Mouse (Mus musculus) mesoderm, embryonic 11.5 days (tissue): ENCODE measurements at regions not wholly inside any gene's neighbourhood (a gene's known extent, or its start where the extent isn't known, plus 50 kb on each side); places are given as distances from the start of the nearest gene placed in this dataset.

Experiments used
- DNase-seq: peaks from one replicate; pipeline ENCODE4 v3.0.0-alpha.2; 2012; ENCODE audit warnings: low read depth, low spot score

DNA sequence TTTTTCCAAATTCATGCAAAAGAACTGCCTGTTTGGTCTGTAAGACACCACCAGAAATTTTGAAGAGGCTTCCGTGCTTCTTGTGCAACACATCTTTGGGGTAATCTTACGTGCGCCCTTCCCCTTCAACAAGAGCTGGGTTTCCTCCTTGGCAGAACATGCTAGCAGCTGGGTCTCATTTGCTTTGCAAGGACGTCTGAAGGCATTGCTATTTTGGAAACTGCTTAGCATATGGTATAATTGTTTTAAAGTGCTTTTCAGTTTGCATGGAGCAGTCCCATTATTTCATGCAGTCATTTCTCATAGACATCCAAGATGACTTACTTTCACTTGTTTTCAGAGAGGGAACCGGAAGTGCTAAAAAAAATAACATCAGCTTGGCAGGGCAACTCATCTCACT lies 336.8 kb upstream of the Ubash3b start:
- no peak for DNase-seq

DNA sequence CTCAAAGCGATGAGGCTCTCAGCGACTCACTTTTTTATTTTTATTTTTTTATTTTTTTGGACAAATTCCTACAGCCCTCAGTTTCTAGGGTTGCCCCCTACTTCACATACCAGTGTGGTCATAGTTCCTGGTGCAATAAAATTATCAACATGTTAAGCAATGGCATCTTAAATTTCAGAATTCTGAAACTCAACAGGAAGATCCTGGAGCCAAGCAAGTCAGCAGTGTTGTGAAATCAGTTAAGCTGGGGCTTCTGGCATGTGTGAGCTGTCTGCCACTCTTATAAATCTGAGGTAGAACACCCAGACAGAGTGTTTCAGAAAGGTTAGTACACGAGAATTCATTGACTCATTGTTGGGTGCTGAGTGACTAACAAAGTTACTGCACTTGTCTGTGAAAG lies 328.6 kb upstream of the Ubash3b start:
- no peak for DNase-seq

DNA sequence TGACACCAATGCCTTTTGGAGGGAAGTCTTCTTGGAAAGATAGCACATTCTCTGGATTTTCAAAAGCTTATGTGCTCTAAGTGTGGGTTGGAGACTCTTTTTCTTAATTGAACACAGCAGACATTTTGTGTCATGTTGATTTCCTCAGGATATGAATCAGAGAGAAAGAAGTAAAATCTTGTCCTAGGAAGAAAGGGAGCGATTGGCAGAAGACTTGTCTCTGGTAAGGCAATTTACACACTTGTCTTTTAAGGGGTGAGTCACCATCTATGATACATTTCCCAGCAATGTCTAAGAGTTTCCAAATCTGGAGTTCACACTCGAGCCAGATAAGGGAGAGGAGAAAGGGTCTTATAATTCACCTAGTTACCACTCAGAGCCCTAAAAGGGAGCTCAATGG lies 326.5 kb upstream of the Ubash3b start:
- no peak for DNase-seq

DNA sequence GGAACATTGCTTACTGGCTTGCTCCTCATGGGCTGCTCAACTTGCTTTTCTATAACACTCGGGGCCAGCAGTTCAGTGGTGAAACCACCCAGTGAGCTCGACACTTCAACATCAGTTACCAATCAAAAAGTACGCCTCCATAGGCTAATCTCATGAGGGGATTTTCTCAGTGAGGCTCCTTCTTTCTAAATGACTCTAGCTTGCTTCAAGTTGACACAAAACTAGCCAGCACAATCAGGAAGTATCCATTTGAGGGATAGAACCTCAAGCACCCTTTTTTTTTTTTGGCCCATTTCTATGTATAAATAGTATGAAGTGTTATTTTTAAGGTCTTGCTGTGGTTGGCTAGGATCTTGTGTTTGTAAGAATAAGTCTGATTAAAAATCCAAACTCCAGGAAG lies 321.7 kb upstream of the Ubash3b start:
- no peak for DNase-seq

DNA sequence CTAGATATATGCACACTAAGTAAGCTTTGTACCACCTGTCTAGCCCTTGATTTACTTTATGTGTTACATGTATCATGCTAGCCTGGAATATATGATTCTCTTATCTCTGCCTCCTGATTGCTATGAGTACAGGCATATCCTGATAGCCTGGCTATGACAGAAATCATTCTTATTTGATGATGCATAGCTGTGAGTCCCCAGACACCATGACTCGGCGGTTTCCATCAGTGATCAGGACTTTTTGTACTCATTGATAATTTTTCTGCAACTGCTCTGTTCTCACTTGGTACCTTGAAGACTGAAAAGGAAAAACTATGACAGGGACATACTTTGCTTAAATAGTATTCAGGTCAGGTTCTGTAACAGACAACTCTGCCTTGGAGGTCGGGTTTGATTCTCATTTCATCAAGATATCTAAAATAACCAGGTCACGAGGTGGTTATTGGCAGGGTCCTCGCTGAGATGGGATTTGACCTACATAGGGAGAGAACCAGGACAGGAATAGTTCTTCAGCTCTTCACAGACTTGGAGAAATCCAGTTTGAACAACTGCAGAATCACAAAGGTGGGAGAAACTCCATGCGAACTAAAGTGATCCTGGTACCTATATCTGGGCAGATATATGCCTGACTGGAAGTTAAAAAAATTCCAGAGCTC lies 320.2 kb upstream of the Ubash3b start:
- no peak for DNase-seq

DNA sequence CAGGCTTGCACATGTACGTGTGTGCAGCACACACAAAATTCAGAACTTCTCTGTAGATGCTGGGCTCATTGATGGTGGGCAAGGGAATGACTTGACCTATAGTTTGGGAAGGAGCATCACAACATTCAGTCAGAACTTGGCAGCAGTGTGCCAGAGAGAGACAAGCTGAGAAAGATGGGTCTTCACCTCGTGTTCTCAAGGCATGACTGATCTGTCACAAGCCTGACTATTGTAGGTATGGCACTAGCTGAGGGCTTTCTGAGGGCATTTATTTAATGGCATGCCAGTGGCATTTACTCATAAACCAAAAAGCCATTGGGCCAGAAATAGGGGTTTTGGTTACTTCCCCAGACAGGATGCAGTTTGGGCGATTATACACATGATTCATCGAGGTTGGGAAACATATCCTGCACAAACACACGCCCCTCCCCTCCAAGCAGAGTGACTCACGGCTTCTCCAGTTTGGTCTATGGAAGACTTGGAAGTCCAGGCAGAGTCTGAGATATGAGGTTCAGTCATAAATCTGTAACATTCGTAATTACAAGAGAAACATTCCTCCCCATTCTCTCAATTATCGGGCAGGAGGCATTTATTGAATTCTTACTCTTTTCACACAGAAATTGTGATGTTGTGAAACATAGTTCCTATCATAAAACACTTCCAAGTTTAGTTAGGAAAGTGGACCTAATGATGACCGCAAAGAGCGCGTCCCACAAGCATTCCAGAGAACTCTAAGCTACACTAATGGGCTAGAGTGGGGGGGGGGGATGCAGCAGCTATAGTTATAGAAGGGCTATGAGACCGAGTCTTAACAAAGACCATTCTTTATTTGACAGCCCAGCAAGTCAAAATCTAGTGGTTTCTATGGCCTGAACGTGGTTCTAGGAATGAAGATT lies 318.6 kb upstream of the Ubash3b start:
- no peak for DNase-seq

DNA sequence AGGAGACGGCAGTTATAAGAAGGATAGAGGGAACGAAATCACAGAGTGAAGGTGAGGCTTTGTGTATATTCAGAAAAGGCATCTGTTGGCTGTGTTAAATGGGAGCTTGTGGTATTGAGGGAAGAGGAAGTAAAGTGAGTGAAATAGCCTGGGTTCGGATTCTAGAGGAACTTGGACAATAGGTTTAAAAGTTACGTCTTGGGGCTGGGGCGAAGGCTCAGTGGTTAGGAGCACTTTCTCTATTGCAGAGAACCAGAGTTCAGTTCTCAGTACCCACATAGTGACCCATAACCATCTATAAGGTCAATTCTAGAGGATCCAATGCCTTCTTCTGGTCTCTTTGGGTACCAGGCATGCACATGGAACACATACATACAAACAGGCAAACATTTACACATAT lies 317.6 kb upstream of the Ubash3b start:
- DNase-seq, result no peak

DNA sequence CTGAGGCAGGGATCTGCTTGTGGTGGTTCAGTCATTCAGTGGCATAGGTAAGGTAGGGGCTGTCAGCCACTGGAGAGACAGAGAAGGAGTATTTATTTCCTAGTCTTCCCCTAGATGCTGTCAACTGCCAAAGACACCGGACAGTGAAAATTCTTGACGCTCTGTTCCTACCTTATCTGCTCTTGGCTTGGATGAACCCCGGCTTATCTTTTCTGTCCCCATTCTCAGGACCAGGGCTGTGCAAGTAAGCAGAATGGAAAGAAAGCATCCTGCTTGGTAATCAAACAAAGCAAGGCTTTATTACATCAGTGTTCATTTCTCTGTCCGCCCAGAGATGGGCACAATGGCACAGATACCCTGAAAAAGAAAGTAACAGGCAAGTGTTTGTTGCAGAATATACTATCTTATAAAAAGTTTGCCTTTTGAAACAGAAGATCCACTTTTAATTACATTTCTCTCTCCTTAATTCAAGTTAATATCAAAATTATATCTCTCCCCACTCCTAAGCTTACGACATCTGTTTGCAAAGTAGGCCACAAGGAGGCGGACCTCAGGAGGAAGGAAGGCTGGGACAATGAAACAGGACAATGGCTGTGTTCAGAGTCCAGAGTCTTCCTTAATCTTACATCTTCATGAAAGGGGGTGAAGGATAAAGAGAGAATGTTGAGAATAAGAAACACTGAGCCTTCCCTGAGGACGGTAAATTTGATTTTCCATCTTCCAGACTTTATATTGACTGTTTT lies 316.8 kb upstream of the Ubash3b start:
- DNase-seq, result no peak

DNA sequence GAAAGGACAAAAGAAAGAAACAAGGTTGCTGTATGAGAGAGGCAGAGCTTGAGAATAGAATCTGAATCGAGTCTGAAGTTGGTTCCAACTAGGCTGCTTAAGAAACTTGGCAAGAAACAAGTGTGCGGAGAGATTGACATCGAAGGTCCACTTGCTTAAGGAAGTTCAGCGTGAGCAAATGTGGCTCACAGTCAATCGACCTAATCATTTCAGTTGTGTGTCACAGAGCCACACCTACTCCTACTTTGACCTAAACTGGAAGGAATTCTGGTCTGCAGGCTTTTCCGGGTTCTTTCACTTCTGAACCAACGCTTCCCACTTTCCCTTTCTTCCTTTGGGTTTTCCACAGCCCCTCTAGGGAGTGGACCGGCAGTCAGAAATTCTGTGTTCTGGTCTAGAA lies 313.8 kb upstream of the Ubash3b start:
- no peak for DNase-seq

DNA sequence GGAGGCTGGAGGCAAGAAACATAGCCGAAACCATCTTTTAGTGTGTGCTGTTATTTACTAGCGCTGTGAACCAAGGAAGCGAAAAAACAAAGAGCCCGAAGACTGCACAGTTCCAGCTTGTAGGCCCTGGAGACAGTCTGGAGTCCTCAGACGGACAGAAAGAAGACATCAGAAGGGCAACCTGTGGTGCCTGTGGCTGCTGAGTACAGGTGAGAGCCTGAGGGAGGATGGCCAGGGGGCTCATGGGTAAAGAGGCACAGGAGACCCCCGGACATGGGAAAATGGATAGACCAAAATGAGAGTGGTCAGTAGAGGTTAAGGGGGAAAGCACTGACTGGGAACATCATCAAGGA lies 313.4 kb upstream of the Ubash3b start:
- no peak for DNase-seq

DNA sequence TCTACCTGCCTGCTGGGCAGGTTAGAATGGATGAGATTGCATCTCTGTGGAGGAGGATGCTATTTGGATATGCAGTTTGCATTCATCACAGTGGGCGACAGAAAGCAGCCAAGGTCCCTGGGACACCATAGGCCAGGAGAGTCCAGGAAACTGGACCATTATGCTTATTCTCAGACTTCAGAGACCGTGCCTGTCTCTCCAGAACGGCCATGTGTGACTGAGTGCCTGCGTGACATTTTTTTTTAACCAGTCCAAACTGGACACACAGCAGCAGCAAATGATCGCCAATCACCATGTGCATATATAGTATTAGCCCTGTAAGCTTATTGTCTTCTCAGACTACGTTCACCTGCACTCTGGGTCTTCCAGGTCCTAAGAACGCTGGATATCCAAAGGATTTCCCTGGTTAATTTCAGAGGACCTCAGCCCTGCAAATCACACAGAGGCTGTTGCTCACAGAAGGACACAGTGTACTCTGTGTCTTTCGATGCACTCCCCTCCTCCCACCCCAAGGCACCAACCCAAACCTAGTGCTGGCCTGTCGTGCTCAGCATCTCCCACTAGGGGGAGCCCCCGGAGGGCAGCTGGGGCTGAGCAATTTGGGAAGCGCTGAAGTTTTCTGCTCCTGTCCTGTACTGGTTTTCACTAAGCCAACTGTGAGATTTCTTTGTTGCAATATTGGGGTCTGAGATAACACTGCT lies 312.9 kb upstream of the Ubash3b start:
- DNase-seq, result peak; percentile 88

DNA sequence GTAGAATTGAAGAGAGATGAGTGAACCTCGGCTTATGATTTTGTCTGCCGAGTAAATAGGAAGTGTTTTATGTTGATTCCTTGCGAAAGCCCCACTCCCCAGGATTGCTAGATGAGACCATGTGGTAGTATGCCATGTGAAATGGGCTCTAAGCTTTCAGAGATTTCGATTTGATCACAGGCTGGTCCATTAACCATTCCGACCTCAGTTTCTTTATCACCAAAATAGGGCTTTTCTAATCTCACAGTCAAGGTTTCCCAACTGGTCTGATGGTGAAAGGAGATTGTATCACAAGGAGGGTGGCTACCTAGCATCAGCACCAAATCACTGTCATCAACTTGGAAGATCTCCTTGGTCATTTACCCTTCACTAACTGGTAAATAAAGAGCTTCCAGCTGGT lies 312.0 kb upstream of the Ubash3b start:
- DNase-seq, result no peak

DNA sequence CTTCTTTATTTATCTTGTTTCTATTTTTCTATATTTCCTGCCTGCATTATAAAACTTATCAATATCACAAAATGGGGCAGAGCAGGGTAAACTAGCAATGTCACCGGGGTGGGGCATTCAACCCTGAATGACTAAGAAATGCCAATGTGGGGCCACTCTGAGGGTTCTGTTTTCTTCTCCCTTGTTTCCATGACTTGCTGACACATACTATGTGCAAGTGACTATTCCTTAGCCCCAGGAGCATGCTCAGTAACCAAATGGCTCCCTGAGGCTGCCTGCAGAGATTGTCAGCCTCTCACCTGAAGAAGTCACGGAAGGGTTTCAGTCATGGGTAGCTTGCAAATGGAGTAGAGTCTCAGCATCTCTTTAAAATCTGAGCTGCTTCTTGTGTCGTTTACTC lies 309.8 kb upstream of the Ubash3b start:
- no peak for DNase-seq

DNA sequence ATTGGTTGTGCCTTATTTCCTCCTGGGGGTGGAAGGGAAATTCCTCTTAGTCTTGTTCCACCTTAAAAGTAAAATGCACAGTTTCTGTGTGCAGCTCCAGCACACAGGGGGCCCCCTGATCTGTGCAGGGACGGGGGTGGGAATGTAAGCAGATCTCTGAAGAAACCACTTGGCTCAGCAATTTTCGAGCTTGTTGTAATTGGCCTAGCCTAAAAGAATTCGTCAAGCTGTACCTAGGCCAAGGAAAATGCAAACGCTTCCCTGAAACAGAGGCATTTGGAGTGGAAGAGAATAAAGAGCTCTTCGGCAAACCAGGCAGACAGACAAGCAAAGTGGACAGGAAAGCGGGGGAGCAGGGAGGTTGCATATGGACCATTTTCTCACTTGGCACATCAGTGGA lies 308.5 kb upstream of the Ubash3b start:
- no peak for DNase-seq

DNA sequence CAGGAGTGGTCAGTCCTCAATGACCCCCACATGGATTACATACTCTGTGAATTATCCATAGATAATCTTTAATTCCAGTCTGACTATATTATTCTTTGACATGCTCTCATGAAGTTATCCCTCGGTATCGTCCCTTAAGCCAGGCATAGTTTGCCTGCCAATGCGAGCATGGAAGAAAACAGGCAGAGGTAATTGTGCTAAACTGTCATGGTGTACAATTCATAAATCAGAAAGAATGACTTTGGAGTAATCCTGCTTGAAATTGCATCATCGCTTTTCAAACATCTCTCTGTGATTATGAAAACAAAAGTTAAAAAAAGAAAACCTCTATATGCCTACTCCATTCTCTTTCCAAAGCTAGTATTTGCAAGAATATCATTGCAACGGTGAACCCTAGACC lies 307.9 kb upstream of the Ubash3b start:
- DNase-seq, result no peak

DNA sequence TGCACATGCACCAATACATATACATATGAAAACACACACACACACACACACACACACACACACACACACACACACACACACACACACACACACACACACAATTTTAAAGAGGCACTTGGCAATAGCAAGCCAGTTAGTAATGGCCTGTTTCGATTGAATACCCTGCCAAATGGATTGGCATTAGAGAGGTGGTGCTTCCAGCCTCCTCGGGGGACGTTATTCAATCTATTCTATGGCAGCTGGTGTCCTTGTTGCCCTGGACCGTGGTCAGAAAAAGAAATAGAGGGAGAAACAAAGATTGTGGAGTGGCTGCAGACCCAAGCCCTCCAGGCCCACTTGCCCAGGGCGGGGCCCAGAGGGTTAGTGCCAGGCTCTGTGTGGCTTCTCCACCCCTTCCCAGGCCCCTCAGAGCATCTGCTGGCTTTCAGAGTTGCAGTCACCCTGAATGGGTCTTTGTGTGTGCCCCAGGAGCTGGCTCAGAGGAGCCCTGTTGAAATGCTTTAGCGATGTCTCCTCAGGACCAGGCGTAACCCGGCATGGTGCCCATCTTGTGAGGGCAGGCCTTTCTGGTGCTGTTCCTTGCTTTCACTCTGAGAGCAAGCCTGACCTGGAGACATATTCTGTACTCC lies 302.7 kb upstream of the Ubash3b start:
- no peak for DNase-seq

DNA sequence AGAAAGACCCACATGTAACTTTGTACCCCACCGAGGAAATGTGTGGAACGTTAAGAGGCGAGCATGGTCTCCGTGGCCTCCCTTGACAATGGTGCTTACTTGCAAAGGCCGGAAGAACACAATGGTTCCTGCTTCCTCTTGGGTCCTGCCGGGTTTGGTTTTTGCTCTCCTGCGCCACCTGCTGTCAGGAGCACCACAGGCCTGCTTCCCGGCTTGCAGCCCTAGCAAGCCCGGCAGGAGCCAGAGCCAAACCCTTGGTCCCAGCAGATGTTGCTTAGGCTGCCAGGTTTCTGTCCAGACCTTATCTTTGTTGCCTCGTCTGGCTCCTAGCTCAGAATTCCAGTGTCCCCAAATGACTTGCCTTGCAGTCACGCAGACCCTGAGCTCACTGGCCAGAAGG lies 300.2 kb upstream of the Ubash3b start:
- peak; percentile 88 for DNase-seq

DNA sequence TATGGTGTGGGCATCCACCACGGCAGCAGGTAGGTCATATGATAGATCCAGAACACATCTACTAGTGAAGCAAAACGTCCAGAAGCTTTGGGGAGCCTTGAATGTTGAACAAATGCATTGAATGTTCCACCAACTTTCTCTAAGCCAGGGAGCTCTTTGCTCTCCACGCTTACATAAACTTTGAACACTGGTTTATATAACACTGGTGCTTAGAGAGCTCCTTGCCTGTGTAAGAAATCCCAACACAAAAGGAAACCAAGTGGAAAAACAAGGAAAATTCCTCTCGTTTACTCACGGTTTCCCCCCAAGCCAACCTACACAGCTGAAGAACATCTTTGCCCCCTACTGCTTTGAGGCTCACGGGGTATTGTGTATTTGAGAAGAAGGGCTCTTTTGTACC lies 299.2 kb upstream of the Ubash3b start:
- DNase-seq, result no peak

DNA sequence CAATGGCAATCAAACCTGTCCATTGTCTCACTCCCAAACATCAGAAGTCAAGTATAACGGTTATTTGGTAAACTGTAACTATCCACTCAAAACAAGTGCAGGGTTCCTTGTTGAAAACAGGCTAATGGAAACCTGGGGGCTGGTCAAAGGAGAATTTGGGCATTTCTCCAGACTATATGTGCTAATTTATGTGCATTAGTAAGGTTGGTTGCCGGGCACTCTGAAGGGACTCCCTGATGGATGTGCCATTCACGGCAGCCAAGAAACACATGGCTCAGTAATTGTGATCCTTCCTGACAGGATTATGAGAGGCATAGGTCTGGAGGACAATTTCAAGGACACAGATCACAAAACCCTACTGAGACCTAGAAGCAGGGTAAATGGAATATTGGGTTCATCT lies 295.5 kb upstream of the Ubash3b start:
- DNase-seq, result no peak

DNA sequence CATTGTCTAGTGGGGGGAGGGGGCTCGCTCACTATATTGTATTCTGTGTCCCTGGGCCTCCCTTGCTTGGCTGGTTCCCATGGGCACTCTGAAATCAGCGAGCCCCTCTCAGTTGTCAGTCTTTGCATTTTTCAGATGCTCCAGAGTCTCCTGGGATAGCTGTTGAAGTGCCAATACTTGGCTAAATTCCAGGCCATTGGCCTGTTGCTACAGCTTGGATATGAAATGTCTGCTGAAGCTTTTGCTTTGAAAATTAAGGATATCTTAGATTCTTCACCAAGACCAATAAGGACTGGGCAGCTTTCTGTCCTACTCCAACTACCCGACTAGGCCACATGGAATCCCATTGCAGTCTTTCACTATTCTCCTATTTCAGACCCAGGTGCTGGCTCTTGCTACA lies 290.2 kb upstream of the Ubash3b start:
- no peak for DNase-seq

DNA sequence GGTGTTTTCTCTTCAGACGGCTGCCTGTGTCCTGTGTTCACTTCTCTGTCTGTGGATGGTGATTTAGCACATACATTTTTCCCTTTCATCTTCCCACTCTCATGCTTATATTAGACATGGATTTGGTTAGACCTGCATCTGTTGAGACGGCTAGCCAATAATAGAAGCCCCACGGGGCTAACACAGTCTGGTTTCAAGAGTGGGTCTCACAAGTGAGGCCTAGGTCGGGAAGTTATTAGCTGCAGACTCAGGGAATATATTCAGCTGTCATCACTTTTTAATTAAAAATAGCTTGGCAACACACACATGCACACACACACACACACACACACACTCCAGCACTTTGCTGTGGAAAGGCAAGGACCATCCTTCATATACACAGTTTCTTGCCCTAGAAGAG lies 287.7 kb upstream of the Ubash3b start:
- no peak for DNase-seq

DNA sequence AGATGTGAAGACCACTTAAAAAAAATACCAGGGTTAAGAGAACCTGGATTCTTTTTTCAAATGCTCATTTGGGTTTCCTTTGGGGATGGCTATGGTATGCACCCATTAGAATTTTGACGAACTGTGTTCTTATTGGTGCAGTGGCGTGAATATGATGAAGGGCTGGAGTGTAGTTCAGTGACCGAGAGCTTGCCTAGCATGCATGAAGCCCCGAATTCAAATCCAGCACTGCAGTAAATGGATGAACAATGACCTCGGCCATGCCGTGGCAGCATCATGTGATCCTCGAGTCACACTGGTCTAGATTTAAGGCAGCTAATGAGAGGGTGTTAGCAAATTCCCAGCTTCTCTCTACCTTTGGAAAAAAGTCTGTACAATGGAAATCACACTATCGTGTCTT lies 286.4 kb upstream of the Ubash3b start:
- DNase-seq, result no peak
